Mouse (Mus musculus): ENCODE measurements around the gene Herc3. TPM values are rescaled to one million over a fixed set of nuclear protein-coding genes. Genes with fewer than 3 reads are reported as not detected.

Herc3 gene
- total and polyA plus RNA-seq, 2 experiments from 2014 or later = 44.4 to 130 TPM

GRCm38 (mm10) chr6:58894994-58895393 lies 63.7 kb downstream of the Herc3 start:
- no peak overlapping the region for H3K27ac ChIP-seq (ENCODE audit: low read depth)
- no peak for DNase-seq (ENCODE audit: low spot score)
- no peak overlapping the region for H3K4me3 ChIP-seq (ENCODE audit: low read depth, low read length)
- 96% methylated on average over 4 of the region's 4 CpGs for WGBS
- no peak for TF ChIP-seq EP300 (IDR thresholded peaks at IDR 0.05; ENCODE audit: low read depth)
- no peak for ATAC-seq (ENCODE audit: insufficient read depth, low read depth)
- no peak overlapping the region for H3K4me2 ChIP-seq (ENCODE audit: low read depth, low read length)
- H3K27me3 ChIP-seq (ENCODE audit: control insufficient read depth, insufficient read depth, low read length) = no peaks in the 10 kb centered on the region
- no peak overlapping the region for H3K9ac ChIP-seq (replicated peaks; ENCODE audit: low read depth, low read length)
- peaks cover 51% of the 10 kb centered on the region for H3K36me3 ChIP-seq (replicated peaks; ENCODE audit: control insufficient read depth, insufficient read depth, low read length)
- peaks cover 10% of the 10 kb centered on the region for H3K4me1 ChIP-seq (ENCODE audit: control insufficient read depth, insufficient read depth)
- H3K9me3 ChIP-seq (replicated peaks; ENCODE audit: control insufficient read depth, low read length) = no peaks in the 10 kb centered on the region

- no peak overlapping the region for H3K4me3 ChIP-seq (ENCODE audit: low read depth, low read length)
- no peaks in the 10 kb centered on the region for H3K9me3 ChIP-seq (replicated peaks; ENCODE audit: control insufficient read depth, low read length)
- no peak for TF ChIP-seq EP300 (IDR thresholded peaks at IDR 0.05; ENCODE audit: low read depth)
- TF ChIP-seq CTCF (IDR thresholded peaks at IDR 0.05; ENCODE audit: low read depth) = no peak
- peaks cover 10% of the 10 kb centered on the region for H3K4me1 ChIP-seq (ENCODE audit: control insufficient read depth, insufficient read depth)
- 32% methylated on average over 3 of the region's 3 CpGs for WGBS
- no peak overlapping the region for H3K9ac ChIP-seq (replicated peaks; ENCODE audit: low read depth, low read length)
- peaks cover 45% of the 10 kb centered on the region for H3K36me3 ChIP-seq (replicated peaks; ENCODE audit: control insufficient read depth, insufficient read depth, low read length)
- peak overlapping the region; percentile 67 for H3K27ac ChIP-seq (ENCODE audit: low read depth)
- ATAC-seq (ENCODE audit: insufficient read depth, low read depth) = peak; percentile 71
- H3K4me2 ChIP-seq (ENCODE audit: low read depth, low read length) = no peak overlapping the region
- peak; percentile 65 for DNase-seq (ENCODE audit: low spot score)
- H3K27me3 ChIP-seq (ENCODE audit: control insufficient read depth, insufficient read depth, low read length) = no peaks in the 10 kb centered on the region
Observed at GRCm38 (mm10) chr6:58896648-58897047, 65.4 kb downstream of the Herc3 start.

- DNase-seq (ENCODE audit: low spot score) (no peak), ATAC-seq (ENCODE audit: insufficient read depth, low read depth) (no peak)
- Histone ChIP-seq H3K9ac (replicated peaks; ENCODE audit: low read depth, low read length) (no peak overlapping the region), H3K4me1 (ENCODE audit: control insufficient read depth, insufficient read depth) (peaks cover 13% of the 10 kb centered on the region), H3K9me3 (replicated peaks; ENCODE audit: control insufficient read depth, low read length) (no peaks in the 10 kb centered on the region), H3K4me3 (ENCODE audit: low read depth, low read length) (no peak overlapping the region), H3K27me3 (ENCODE audit: control insufficient read depth, insufficient read depth, low read length) (no peaks in the 10 kb centered on the region), H3K27ac (ENCODE audit: low read depth) (no peak overlapping the region), H3K4me2 (ENCODE audit: low read depth, low read length) (no peak overlapping the region), H3K36me3 (replicated peaks; ENCODE audit: control insufficient read depth, insufficient read depth, low read length) (peaks cover 31% of the 10 kb centered on the region)
- 92% methylated on average over 3 of the region's 3 CpGs for WGBS
- TF ChIP-seq CTCF (IDR thresholded peaks at IDR 0.05; ENCODE audit: low read depth) = no peak
- TF ChIP-seq EP300 (IDR thresholded peaks at IDR 0.05; ENCODE audit: low read depth) = no peak
Observed at GRCm38 (mm10) chr6:58899076-58899475, 67.8 kb downstream of the Herc3 start.

GRCm38 (mm10) chr6:58900536-58900935 lies 69.3 kb downstream of the Herc3 start:
- Histone ChIP-seq H3K9me3 (replicated peaks; ENCODE audit: control insufficient read depth, low read length) (no peaks in the 10 kb centered on the region), H3K27me3 (ENCODE audit: control insufficient read depth, insufficient read depth, low read length) (no peaks in the 10 kb centered on the region), H3K4me3 (ENCODE audit: low read depth, low read length) (no peak overlapping the region), H3K27ac (ENCODE audit: low read depth) (no peak overlapping the region), H3K4me2 (ENCODE audit: low read depth, low read length) (no peak overlapping the region), H3K9ac (replicated peaks; ENCODE audit: low read depth, low read length) (no peak overlapping the region), H3K4me1 (ENCODE audit: control insufficient read depth, insufficient read depth) (peaks cover 13% of the 10 kb centered on the region), H3K36me3 (replicated peaks; ENCODE audit: control insufficient read depth, insufficient read depth, low read length) (peaks cover 17% of the 10 kb centered on the region)
- TF ChIP-seq CTCF (IDR thresholded peaks at IDR 0.05; ENCODE audit: low read depth) = no peak
- TF ChIP-seq EP300 (IDR thresholded peaks at IDR 0.05; ENCODE audit: low read depth) = no peak
- ATAC-seq (ENCODE audit: insufficient read depth, low read depth) (no peak), DNase-seq (ENCODE audit: low spot score) (no peak)
- WGBS = 95% methylated on average over 7 of the region's 7 CpGs

- Histone ChIP-seq H3K4me1 (ENCODE audit: control insufficient read depth, insufficient read depth) (peaks cover 6% of the 10 kb centered on the region; the same call in 1 of the 2 replicates), H3K9me3 (replicated peaks; ENCODE audit: control insufficient read depth, low read length) (no peaks in the 10 kb centered on the region; the same call in 1 of the 2 replicates), H3K36me3 (replicated peaks; ENCODE audit: control insufficient read depth, insufficient read depth, low read length) (peaks cover 20% of the 10 kb centered on the region), H3K9ac (replicated peaks; ENCODE audit: low read depth, low read length) (no peak overlapping the region), H3K27me3 (ENCODE audit: control insufficient read depth, insufficient read depth, low read length) (no peaks in the 10 kb centered on the region), H3K27ac (ENCODE audit: low read depth) (no peak overlapping the region), H3K4me2 (ENCODE audit: low read depth, low read length) (no peak overlapping the region), H3K4me3 (ENCODE audit: low read depth, low read length) (no peak overlapping the region)
- no peak for TF ChIP-seq EP300 (IDR thresholded peaks at IDR 0.05; ENCODE audit: low read depth)
- ATAC-seq (ENCODE audit: insufficient read depth, low read depth) = peak; percentile 61
- whole genome bisulfite sequencing = 42% methylated on average over 8 of the region's 8 CpGs
- peak; percentile 33 for DNase-seq (ENCODE audit: low spot score)
Observed at GRCm38 (mm10) chr6:58903171-58903570, 71.9 kb downstream of the Herc3 start.

- no peaks in the 10 kb centered on the region; the same call in 1 of the 2 replicates for H3K9me3 ChIP-seq (replicated peaks; ENCODE audit: control insufficient read depth, low read length)
- WGBS = 66% methylated on average over 3 of the region's 3 CpGs
- peaks cover 6% of the 10 kb centered on the region; the same call in 1 of the 2 replicates for H3K4me1 ChIP-seq (ENCODE audit: control insufficient read depth, insufficient read depth)
- H3K27me3 ChIP-seq (ENCODE audit: control insufficient read depth, insufficient read depth, low read length) = no peaks in the 10 kb centered on the region
- no peak overlapping the region for H3K4me2 ChIP-seq (ENCODE audit: low read depth, low read length)
- no peak for TF ChIP-seq CTCF (IDR thresholded peaks at IDR 0.05; ENCODE audit: low read depth)
- no peak for TF ChIP-seq EP300 (IDR thresholded peaks at IDR 0.05; ENCODE audit: low read depth)
- ATAC-seq (ENCODE audit: insufficient read depth, low read depth) (no peak), DNase-seq (ENCODE audit: low spot score) (no peak)
- H3K4me3 ChIP-seq (ENCODE audit: low read depth, low read length) = no peak overlapping the region
- no peak overlapping the region for H3K9ac ChIP-seq (replicated peaks; ENCODE audit: low read depth, low read length)
- H3K36me3 ChIP-seq (replicated peaks; ENCODE audit: control insufficient read depth, insufficient read depth, low read length) = peaks cover 16% of the 10 kb centered on the region
- H3K27ac ChIP-seq (ENCODE audit: low read depth) = no peak overlapping the region
Observed at GRCm38 (mm10) chr6:58904551-58904950, 73.3 kb downstream of the Herc3 start.
